Mouse (Mus musculus): ENCODE results near the gene Ephb6. TPM values are rescaled to one million over a fixed set of nuclear protein-coding genes. Genes with fewer than 3 reads are reported as not detected.

Gene Ephb6
- total and polyA plus RNA-seq, 2 experiments, result 0.46 to 0.88 TPM

DNA sequence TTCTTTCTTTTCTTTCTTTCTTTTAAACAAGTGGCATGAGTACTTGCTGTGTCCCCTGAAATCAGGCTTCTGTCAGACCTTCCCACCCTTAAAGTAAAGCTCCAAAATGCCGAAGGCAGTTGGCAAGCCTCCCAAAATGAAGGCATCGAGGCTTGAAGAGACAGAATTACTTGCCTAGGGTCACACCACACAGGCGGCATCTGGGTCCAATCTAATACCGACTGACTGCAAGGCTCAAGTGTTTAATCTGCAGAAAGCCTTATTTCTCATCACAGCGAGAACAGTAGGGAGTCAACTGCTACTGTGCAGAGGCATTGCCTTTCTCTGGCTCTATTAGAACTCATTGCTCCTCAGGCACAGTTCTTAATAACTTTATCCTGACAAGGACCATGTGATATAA, 28.0 kb upstream of the Ephb6 start:
- Histone ChIP-seq H3K4me3 (ENCODE audit: insufficient read depth, low read depth, low read length) (no peak overlapping the region), H3K4me1 (ENCODE audit: control insufficient read depth, insufficient read depth, low read length) (no peaks in the 10 kb centered on the region), H3K27me3 (ENCODE audit: control insufficient read depth, insufficient read depth, low read length) (0 out of 2 replicates have a peak, but pooled peaks cover 2% of the 10 kb centered on the region), H3K36me3 (ENCODE audit: control insufficient read depth, insufficient read depth, low read length) (no peaks in the 10 kb centered on the region), H3K79me2 (ENCODE audit: control insufficient read depth, insufficient read depth, low read length) (no peaks in the 10 kb centered on the region), H3K9ac (ENCODE audit: low read depth, low read length) (no peak overlapping the region), H3K27ac (replicated peaks; ENCODE audit: insufficient read depth, low read depth, low read length) (no peak overlapping the region)
- DNase-seq (ENCODE audit: extremely low read depth, low read depth, low spot score), result no peak
- 76% methylated on average over 5 of the region's 5 CpGs for WGBS
- TF ChIP-seq CTCF (IDR thresholded peaks at IDR 0.05; ENCODE audit: low read depth, low read length) (no peak), POLR2A (IDR thresholded peaks at IDR 0.05; ENCODE audit: extremely low read depth, insufficient read depth, low read length) (no peak)

DNA sequence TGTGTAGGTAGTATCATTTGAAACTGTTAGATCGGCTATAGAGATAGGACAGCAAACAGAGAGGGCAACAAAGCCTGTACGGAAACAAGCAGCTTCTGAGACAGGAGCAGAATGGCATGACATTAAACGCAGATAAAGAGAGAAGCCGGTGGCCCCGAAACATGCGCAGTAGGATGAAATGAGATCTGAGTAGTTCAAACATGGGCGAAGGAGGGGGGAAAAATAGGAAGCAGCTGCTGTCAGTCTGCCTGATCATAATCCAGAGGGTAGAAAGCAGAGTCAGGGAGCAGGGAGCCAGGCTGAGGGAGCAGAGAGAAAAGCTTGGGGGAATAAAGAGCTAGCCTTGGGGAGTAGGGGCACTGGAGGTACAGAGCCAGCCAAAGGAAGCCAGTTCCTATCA, 24.0 kb upstream of the Ephb6 start:
- Histone ChIP-seq H3K79me2 (ENCODE audit: control insufficient read depth, insufficient read depth, low read length) (no peaks in the 10 kb centered on the region), H3K4me3 (ENCODE audit: insufficient read depth, low read depth, low read length) (no peak overlapping the region), H3K27me3 (ENCODE audit: control insufficient read depth, insufficient read depth, low read length) (0 out of 2 replicates have a peak, but pooled peaks cover 2% of the 10 kb centered on the region), H3K9ac (ENCODE audit: low read depth, low read length) (no peak overlapping the region), H3K4me1 (ENCODE audit: control insufficient read depth, insufficient read depth, low read length) (no peaks in the 10 kb centered on the region), H3K36me3 (ENCODE audit: control insufficient read depth, insufficient read depth, low read length) (no peaks in the 10 kb centered on the region), H3K27ac (replicated peaks; ENCODE audit: insufficient read depth, low read depth, low read length) (no peak overlapping the region)
- WGBS, result 54% methylated on average over 7 of the region's 7 CpGs
- TF ChIP-seq POLR2A (IDR thresholded peaks at IDR 0.05; ENCODE audit: extremely low read depth, insufficient read depth, low read length) (no peak), CTCF (IDR thresholded peaks at IDR 0.05; ENCODE audit: low read depth, low read length) (no peak)
- DNase-seq (ENCODE audit: extremely low read depth, low read depth, low spot score), result no peak

DNA sequence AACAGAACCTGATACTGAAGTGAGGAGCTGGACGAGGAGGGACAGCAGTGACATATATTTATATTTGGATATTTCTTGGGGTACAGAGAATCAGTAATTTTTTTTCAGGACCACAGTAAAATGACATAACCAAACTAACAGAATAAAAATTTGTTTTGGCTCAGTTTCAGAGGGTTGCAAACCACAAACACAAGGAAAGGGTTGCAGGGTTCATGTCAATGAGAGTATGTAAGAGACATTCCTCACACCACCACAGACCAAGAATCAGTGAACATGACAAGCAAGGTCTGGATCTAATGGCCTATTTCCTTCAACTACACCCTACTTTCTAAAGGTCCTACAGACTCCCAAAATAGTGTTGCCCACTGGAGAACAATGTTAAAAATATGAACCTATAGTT, 23.1 kb upstream of the Ephb6 start:
- no peak for DNase-seq (ENCODE audit: extremely low read depth, low read depth, low spot score)
- H3K27me3 ChIP-seq (ENCODE audit: control insufficient read depth, insufficient read depth, low read length), result 0 out of 2 replicates have a peak, but pooled peaks cover 2% of the 10 kb centered on the region
- no peak overlapping the region for H3K4me3 ChIP-seq (ENCODE audit: insufficient read depth, low read depth, low read length)
- no peaks in the 10 kb centered on the region for H3K36me3 ChIP-seq (ENCODE audit: control insufficient read depth, insufficient read depth, low read length)
- no peak overlapping the region for H3K27ac ChIP-seq (replicated peaks; ENCODE audit: insufficient read depth, low read depth, low read length)
- no peaks in the 10 kb centered on the region for H3K79me2 ChIP-seq (ENCODE audit: control insufficient read depth, insufficient read depth, low read length)
- no peaks in the 10 kb centered on the region for H3K4me1 ChIP-seq (ENCODE audit: control insufficient read depth, insufficient read depth, low read length)
- WGBS, result 83% methylated on average over 1 of the region's 1 CpGs
- no peak overlapping the region for H3K9ac ChIP-seq (ENCODE audit: low read depth, low read length)
- TF ChIP-seq POLR2A (IDR thresholded peaks at IDR 0.05; ENCODE audit: extremely low read depth, insufficient read depth, low read length) (no peak), CTCF (IDR thresholded peaks at IDR 0.05; ENCODE audit: low read depth, low read length) (no peak)

DNA sequence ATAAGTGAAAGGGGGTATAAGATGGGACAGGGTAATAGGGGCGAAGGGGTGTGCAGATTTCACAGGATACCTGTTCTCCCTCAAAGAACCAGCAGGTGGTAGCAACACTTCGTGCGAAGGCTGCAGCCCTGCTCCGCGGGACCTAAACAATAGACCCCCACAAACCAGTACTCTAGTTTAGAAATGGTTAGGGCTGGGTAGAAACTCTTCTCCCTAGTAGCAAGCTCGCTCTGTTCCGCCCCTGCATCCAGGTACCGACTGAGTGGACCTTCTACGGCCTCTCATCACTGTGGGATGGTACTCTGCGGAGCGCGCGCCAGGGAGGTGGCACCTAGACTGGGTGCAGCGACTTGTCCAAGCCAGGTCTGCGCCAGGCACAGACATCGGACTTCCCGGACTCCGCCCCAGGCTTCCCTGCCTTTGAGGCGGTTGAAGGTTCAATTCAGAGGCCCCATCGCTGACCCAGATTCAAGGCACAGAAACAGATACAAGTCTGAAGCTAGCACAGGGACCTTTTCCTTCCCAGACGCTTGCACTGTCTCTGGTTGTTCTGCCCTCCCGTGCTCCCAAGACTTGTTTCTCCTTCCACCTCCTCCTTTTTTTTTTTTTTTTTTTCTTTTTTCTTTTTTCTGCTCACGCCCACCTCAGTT, 756 bp upstream of the Ephb6 start:
- Histone ChIP-seq H3K9ac (ENCODE audit: low read depth, low read length) (no peak overlapping the region), H3K4me1 (ENCODE audit: control insufficient read depth, insufficient read depth, low read length) (peaks cover 7% of the 10 kb centered on the region), H3K36me3 (ENCODE audit: control insufficient read depth, insufficient read depth, low read length) (no peaks in the 10 kb centered on the region), H3K4me3 (ENCODE audit: insufficient read depth, low read depth, low read length) (peak overlapping the region; percentile 77; the same call in 1 of the 2 replicates), H3K79me2 (ENCODE audit: control insufficient read depth, insufficient read depth, low read length) (no peaks in the 10 kb centered on the region), H3K27me3 (ENCODE audit: control insufficient read depth, insufficient read depth, low read length) (no peaks in the 10 kb centered on the region), H3K27ac (replicated peaks; ENCODE audit: insufficient read depth, low read depth, low read length) (no peak overlapping the region)
- TF ChIP-seq POLR2A (IDR thresholded peaks at IDR 0.05; ENCODE audit: extremely low read depth, insufficient read depth, low read length), result no peak
- peak; percentile 50 for TF ChIP-seq CTCF (IDR thresholded peaks at IDR 0.05; ENCODE audit: low read depth, low read length)
- WGBS, result under 1% methylated on average over 23 of the region's 23 CpGs
- DNase-seq (ENCODE audit: extremely low read depth, low read depth, low spot score), result peak; percentile 18

DNA sequence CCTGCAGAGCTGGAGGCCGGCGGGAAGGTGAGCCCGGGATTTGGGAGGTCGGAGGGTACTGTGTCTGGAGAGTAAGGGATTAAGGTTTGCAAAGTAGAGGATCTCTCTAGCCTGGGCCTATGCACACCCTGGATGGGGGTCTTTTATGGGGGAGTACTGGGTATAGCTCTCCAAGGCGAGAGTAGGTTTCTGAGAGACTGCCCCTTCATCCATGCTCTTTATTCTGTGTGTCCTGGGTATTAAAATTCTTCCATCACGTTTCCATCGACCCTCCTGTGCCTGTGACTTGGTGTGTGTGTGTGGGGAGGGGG, 467 bp downstream of the Ephb6 start:
- Histone ChIP-seq H3K27ac (replicated peaks; ENCODE audit: insufficient read depth, low read depth, low read length) (no peak overlapping the region), H3K36me3 (ENCODE audit: control insufficient read depth, insufficient read depth, low read length) (no peaks in the 10 kb centered on the region), H3K9ac (ENCODE audit: low read depth, low read length) (peak overlapping the region; percentile 43; the same call in 1 of the 2 replicates), H3K79me2 (ENCODE audit: control insufficient read depth, insufficient read depth, low read length) (no peaks in the 10 kb centered on the region), H3K27me3 (ENCODE audit: control insufficient read depth, insufficient read depth, low read length) (no peaks in the 10 kb centered on the region), H3K4me1 (ENCODE audit: control insufficient read depth, insufficient read depth, low read length) (peaks cover 7% of the 10 kb centered on the region), H3K4me3 (ENCODE audit: insufficient read depth, low read depth, low read length) (peak overlapping the region; percentile 77; the same call in 1 of the 2 replicates)
- TF ChIP-seq POLR2A (IDR thresholded peaks at IDR 0.05; ENCODE audit: extremely low read depth, insufficient read depth, low read length) (no peak), CTCF (IDR thresholded peaks at IDR 0.05; ENCODE audit: low read depth, low read length) (no peak)
- WGBS, result 4% methylated on average over 7 of the region's 7 CpGs
- DNase-seq (ENCODE audit: extremely low read depth, low read depth, low spot score), result no peak

DNA sequence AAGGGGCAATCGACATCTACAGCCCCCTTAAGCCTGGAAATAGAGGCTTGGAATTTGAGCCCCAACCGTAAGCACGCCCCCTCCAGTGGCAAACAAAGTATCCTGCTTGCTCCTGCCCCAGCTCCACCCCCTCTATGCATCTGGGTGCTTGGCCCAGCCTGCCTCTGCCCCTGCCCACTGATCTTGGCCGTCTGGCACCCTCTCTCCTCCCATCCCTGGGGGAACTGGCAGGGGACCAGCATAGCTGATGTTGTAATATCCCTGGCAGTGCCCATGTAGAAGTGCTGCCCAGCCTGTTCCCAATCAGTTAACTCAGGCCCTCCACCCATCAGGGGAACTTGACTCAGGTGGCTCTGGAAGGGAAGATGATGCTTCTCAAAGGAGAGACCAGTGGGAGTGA, 932 bp downstream of the Ephb6 start:
- TF ChIP-seq POLR2A (IDR thresholded peaks at IDR 0.05; ENCODE audit: extremely low read depth, insufficient read depth, low read length), result no peak
- TF ChIP-seq CTCF (IDR thresholded peaks at IDR 0.05; ENCODE audit: low read depth, low read length), result no peak
- DNase-seq (ENCODE audit: extremely low read depth, low read depth, low spot score), result peak; percentile 53
- peaks cover 7% of the 10 kb centered on the region for H3K4me1 ChIP-seq (ENCODE audit: control insufficient read depth, insufficient read depth, low read length)
- H3K79me2 ChIP-seq (ENCODE audit: control insufficient read depth, insufficient read depth, low read length), result no peaks in the 10 kb centered on the region
- H3K4me3 ChIP-seq (ENCODE audit: insufficient read depth, low read depth, low read length), result no peak overlapping the region
- H3K27me3 ChIP-seq (ENCODE audit: control insufficient read depth, insufficient read depth, low read length), result no peaks in the 10 kb centered on the region
- H3K27ac ChIP-seq (replicated peaks; ENCODE audit: insufficient read depth, low read depth, low read length), result no peak overlapping the region
- H3K36me3 ChIP-seq (ENCODE audit: control insufficient read depth, insufficient read depth, low read length), result no peaks in the 10 kb centered on the region
- 14% methylated on average over 4 of the region's 4 CpGs for WGBS
- H3K9ac ChIP-seq (ENCODE audit: low read depth, low read length), result no peak overlapping the region
